Mouse (Mus musculus): ENCODE results near the gene Itgb2l. TPM values are rescaled to one million over a fixed set of nuclear protein-coding genes. Genes with fewer than 3 reads are reported as not detected.

The Itgb2l gene
- polyA plus RNA-seq (2012; rRNA removed): not detected in 2 replicates

DNA sequence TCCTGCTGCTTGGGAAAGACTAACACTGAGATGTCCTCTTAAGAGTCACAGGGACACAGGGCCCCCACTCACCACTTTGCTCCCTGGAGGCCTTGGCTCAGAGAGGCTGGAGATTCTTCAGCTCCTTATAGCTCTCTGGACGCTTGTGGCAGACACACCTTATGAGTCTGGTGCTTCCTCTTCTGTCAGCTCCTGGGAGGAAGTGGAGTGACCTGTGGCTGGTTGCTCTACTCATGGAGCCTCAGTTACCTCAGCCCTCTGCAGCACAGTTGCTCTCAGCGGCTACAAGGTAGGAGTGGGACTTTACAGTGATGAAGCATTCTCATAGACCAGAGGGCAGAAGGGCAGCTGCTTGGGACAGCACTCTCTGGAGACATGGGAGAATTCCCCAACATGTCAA is at the start of gene Itgb2l:
TSS of gene Itgb2l (minus strand) at position 152 of the 400 bp plus-strand sequence.
- WGBS: 81% methylated on average over 2 of the region's 2 CpGs
- no peak for TF ChIP-seq POLR2A (IDR thresholded peaks at IDR 0.05; ENCODE audit: low read depth, low read length)
- no peak for TF ChIP-seq CTCF (conservative IDR thresholded peaks at IDR 0.05; ENCODE audit: insufficient read depth, insufficient read length, low read depth, low read length)
- no peaks in the 10 kb centered on the region for H3K36me3 ChIP-seq (ENCODE audit: control insufficient read depth, insufficient read depth, low read length)
- no peak within 1 kb of the TSS for H3K27ac ChIP-seq (ENCODE audit: insufficient read depth, low read depth, low read length)
- no peak within 1 kb of the TSS for H3K4me3 ChIP-seq (ENCODE audit: insufficient read depth, low read depth, low read length)
- H3K4me1 ChIP-seq (ENCODE audit: control insufficient read depth, insufficient read depth, low read length): no peaks in the 10 kb centered on the region
- no peaks in the 10 kb centered on the region; the same call in 1 of the 2 replicates for H3K27me3 ChIP-seq (replicated peaks; ENCODE audit: control insufficient read depth, insufficient read depth, low read length)
- no peak for DNase-seq

DNA sequence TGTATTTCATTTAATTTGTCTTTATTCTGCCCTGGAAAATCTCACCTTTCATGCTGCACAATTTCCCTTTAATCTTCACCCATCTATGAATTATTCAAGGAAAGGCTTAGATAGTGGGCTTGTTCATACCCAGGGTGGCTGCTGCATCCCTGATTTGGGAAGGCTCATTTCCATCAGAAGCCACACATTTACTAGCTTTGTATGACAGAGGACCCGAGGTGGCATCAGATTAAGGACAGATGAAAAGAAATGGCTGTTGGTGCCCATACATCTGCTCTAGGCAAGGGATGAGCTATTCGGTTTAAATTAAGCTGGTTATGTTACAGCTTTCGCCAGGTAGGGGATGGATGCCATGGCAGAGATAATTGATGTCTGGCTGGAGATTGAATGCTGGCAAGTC is 48.1 kb upstream of the Itgb2l start:
- 0 out of 2 replicates have a peak, but pooled peaks cover 1% of the 10 kb centered on the region for H3K27me3 ChIP-seq (replicated peaks; ENCODE audit: control insufficient read depth, insufficient read depth, low read length)
- DNase-seq: no peak
- 68% methylated on average over 3 of the region's 3 CpGs for WGBS
- no peaks in the 10 kb centered on the region for H3K4me1 ChIP-seq (ENCODE audit: control insufficient read depth, insufficient read depth, low read length)
- no peak for TF ChIP-seq CTCF (conservative IDR thresholded peaks at IDR 0.05; ENCODE audit: insufficient read depth, insufficient read length, low read depth, low read length)
- TF ChIP-seq POLR2A (IDR thresholded peaks at IDR 0.05; ENCODE audit: low read depth, low read length): no peak
- H3K27ac ChIP-seq (ENCODE audit: insufficient read depth, low read depth, low read length): no peak overlapping the region
- H3K4me3 ChIP-seq (ENCODE audit: insufficient read depth, low read depth, low read length): no peak overlapping the region
- no peaks in the 10 kb centered on the region for H3K36me3 ChIP-seq (ENCODE audit: control insufficient read depth, insufficient read depth, low read length)

DNA sequence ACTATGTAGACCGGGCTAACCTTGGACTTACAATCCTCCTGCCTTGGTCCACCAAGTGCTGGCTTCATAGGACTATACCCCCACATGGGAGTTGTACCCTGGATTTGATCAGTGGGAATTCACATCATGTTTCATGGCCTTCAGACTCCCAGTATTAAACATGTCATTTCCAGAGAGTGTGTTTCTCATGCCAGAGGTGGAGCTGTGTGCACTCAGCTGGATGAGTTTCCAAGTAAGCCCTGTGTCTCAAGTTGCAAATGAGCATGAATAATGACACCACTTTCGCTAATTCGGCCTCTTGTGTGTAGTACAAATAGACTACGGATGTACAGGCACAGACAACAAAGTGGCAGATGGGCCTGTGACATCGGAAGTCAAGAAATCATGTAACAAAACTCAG is 44.6 kb upstream of the Itgb2l start:
- WGBS: 58% methylated on average over 5 of the region's 5 CpGs

DNA sequence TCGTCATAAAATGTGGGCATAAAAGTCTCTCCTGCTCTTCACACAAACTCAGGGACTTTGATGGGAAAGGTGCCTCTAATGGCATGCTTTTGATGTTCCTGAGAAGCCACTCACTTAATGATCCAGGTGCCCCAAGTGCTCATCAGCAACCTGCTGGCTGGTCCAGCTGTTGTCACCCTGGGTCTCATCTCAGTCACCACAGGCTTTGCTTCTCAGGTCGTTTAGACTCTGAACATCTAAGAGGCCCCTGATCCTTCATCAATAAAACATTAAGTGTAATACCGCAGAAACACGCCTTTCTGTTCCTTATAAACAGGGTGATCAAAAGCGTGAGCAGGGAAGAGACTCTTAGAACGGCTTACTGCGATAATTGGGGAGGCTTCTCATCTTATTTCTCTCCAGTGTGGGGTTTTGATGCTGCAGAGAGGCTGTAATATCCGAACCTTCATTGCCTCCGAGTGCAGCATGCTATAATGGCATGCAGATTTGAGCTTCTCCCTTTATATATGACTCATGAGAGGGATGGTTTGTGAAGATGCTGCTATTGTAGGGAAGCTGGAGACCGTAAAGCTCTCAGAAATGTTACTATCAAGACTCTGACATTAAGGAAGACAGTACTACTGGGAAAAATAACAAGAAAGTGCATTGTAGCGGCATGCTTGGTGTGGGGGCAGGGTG is 43.7 kb upstream of the Itgb2l start:
- Histone ChIP-seq H3K27me3 (replicated peaks; ENCODE audit: control insufficient read depth, insufficient read depth, low read length) (no peaks in the 10 kb centered on the region), H3K36me3 (ENCODE audit: control insufficient read depth, insufficient read depth, low read length) (no peaks in the 10 kb centered on the region), H3K4me1 (ENCODE audit: control insufficient read depth, insufficient read depth, low read length) (no peaks in the 10 kb centered on the region), H3K4me3 (ENCODE audit: insufficient read depth, low read depth, low read length) (no peak overlapping the region), H3K27ac (ENCODE audit: insufficient read depth, low read depth, low read length) (no peak overlapping the region)
- WGBS: 74% methylated on average over 11 of the region's 11 CpGs
- DNase-seq: no peak
- TF ChIP-seq POLR2A (IDR thresholded peaks at IDR 0.05; ENCODE audit: low read depth, low read length) (no peak), CTCF (conservative IDR thresholded peaks at IDR 0.05; ENCODE audit: insufficient read depth, insufficient read length, low read depth, low read length) (no peak)

More for the DNA sequence above, 44.6 kb upstream of the Itgb2l start:
- no peak overlapping the region for H3K27ac ChIP-seq (ENCODE audit: insufficient read depth, low read depth, low read length)
- no peak overlapping the region for H3K4me3 ChIP-seq (ENCODE audit: insufficient read depth, low read depth, low read length)
- H3K27me3 ChIP-seq (replicated peaks; ENCODE audit: control insufficient read depth, insufficient read depth, low read length): no peaks in the 10 kb centered on the region
- no peaks in the 10 kb centered on the region for H3K4me1 ChIP-seq (ENCODE audit: control insufficient read depth, insufficient read depth, low read length)
- no peaks in the 10 kb centered on the region for H3K36me3 ChIP-seq (ENCODE audit: control insufficient read depth, insufficient read depth, low read length)
- DNase-seq: no peak
- TF ChIP-seq CTCF (conservative IDR thresholded peaks at IDR 0.05; ENCODE audit: insufficient read depth, insufficient read length, low read depth, low read length) (no peak), POLR2A (IDR thresholded peaks at IDR 0.05; ENCODE audit: low read depth, low read length) (no peak)

DNA sequence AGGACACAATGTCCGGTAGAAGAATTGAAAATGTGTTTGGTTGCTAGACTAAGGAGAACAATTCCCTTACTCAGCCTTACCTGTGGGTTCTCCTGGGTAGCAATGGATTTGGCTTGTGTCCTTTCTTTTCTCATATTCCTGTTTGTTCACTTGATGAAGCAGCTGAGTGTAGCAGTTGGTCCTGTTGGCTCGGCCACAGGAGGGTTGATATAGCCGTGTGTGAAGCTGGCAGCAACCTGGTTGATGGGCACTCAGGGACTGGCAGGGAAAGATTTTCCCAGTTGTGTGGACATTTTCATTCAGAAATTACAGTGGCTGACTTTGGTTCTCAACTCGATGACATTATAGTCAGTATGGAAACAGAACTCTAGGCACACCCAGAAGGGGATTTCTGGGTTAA is 38.4 kb upstream of the Itgb2l start:
- DNase-seq: no peak
- Histone ChIP-seq H3K27me3 (replicated peaks; ENCODE audit: control insufficient read depth, insufficient read depth, low read length) (no peaks in the 10 kb centered on the region), H3K4me1 (ENCODE audit: control insufficient read depth, insufficient read depth, low read length) (no peaks in the 10 kb centered on the region), H3K36me3 (ENCODE audit: control insufficient read depth, insufficient read depth, low read length) (no peaks in the 10 kb centered on the region), H3K27ac (ENCODE audit: insufficient read depth, low read depth, low read length) (no peak overlapping the region), H3K4me3 (ENCODE audit: insufficient read depth, low read depth, low read length) (no peak overlapping the region)
- 93% methylated on average over 4 of the region's 4 CpGs for WGBS
- TF ChIP-seq CTCF (conservative IDR thresholded peaks at IDR 0.05; ENCODE audit: insufficient read depth, insufficient read length, low read depth, low read length) (no peak), POLR2A (IDR thresholded peaks at IDR 0.05; ENCODE audit: low read depth, low read length) (no peak)

DNA sequence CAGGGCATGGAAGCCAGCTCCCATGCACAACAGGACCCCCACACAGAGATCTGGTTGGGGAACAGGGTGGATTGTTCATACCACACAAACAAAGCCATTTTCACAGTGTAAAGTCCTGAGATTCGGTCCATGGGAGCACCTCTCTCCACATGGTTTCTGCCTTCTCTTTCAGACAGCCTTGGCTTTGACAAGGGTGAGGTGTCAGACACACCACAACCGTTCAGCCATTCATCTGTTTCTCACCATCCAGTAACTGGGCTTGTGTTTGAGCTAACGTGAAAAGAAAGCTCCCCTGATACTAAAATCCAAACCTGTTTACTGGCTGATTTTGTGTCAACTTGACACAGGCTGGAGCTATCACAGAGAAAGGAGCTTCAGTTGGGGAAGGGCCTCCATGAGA is 30.8 kb upstream of the Itgb2l start:
- TF ChIP-seq POLR2A (IDR thresholded peaks at IDR 0.05; ENCODE audit: low read depth, low read length) (no peak), CTCF (conservative IDR thresholded peaks at IDR 0.05; ENCODE audit: insufficient read depth, insufficient read length, low read depth, low read length) (no peak)
- Histone ChIP-seq H3K4me1 (ENCODE audit: control insufficient read depth, insufficient read depth, low read length) (no peaks in the 10 kb centered on the region), H3K36me3 (ENCODE audit: control insufficient read depth, insufficient read depth, low read length) (no peaks in the 10 kb centered on the region), H3K27ac (ENCODE audit: insufficient read depth, low read depth, low read length) (no peak overlapping the region), H3K4me3 (ENCODE audit: insufficient read depth, low read depth, low read length) (no peak overlapping the region), H3K27me3 (replicated peaks; ENCODE audit: control insufficient read depth, insufficient read depth, low read length) (no peaks in the 10 kb centered on the region)
- WGBS: 78% methylated on average over 3 of the region's 3 CpGs
- DNase-seq: no peak

DNA sequence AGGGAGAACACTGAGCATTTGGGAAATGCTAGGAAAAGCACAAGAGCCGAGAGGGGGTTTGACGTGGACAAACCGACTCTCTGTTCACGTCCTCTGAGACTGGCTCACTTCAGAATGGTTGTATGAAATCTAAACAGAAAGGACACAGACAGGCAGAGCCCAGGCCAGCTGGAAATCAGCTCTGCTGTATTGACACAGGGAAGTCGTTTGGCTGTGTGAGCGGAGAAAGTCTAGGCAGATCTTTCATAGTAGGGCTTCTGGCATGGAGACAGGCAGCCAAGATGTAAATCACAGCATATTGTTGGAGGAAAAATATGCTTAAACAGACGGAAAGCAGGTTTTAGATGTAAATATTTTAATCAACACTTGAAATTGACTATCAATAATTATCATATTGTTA is 29.4 kb upstream of the Itgb2l start:
- Histone ChIP-seq H3K4me1 (ENCODE audit: control insufficient read depth, insufficient read depth, low read length) (no peaks in the 10 kb centered on the region), H3K27ac (ENCODE audit: insufficient read depth, low read depth, low read length) (no peak overlapping the region), H3K27me3 (replicated peaks; ENCODE audit: control insufficient read depth, insufficient read depth, low read length) (no peaks in the 10 kb centered on the region), H3K4me3 (ENCODE audit: insufficient read depth, low read depth, low read length) (no peak overlapping the region), H3K36me3 (ENCODE audit: control insufficient read depth, insufficient read depth, low read length) (no peaks in the 10 kb centered on the region)
- no peak for DNase-seq
- TF ChIP-seq CTCF (conservative IDR thresholded peaks at IDR 0.05; ENCODE audit: insufficient read depth, insufficient read length, low read depth, low read length) (no peak), POLR2A (IDR thresholded peaks at IDR 0.05; ENCODE audit: low read depth, low read length) (no peak)
- 54% methylated on average over 7 of the region's 7 CpGs for WGBS

All from kidney, adult 2 months (tissue).